Mouse (Mus musculus) cerebellum, postnatal 14 days (tissue): ENCODE measurements around the gene Ssh1.

ENCODE experiments used
- DNase-seq, 2 experiments: peaks; one replicate each; pipeline ENCODE4 v3.0.0; 2021; ENCODE audit warnings: mixed read lengths in 2 of 2

Ssh1 gene

GRCm38 (mm10) chr5:113887132-113887531 is 106.6 kb downstream of the Ssh1 start:
- no peak for DNase-seq
